Mouse (Mus musculus) splenic B cell, adult 2 months (primary cell): Measurements from ENCODE around the gene Efna5.

Source experiments
- DNase-seq: peaks from one replicate; pipeline ENCODE4 v3.0.0-alpha.2; 2011; ENCODE audit warnings: low read depth, low spot score
- H3K27me3 ChIP-seq: 2 replicates; pipeline ENCODE4 v1.6.1; 2012; ENCODE audit warnings: mild to moderate bottlenecking, low read length, moderate library complexity, mixed read lengths; ENCODE audit not compliant: control insufficient read depth, poor library complexity, insufficient read depth, severe bottlenecking
- H3K36me3 ChIP-seq: 2 replicates; pipeline ENCODE4 v1.6.1; 2012; ENCODE audit warnings: mild to moderate bottlenecking, low read length, moderate library complexity, mixed read lengths; ENCODE audit not compliant: control insufficient read depth, poor library complexity, insufficient read depth, severe bottlenecking

The Efna5 gene

GRCm38 (mm10) chr17:62664709-62665108, 216.4 kb downstream of the Efna5 start:
- Histone ChIP-seq H3K27me3 (no peaks in the 10 kb centered on the region), H3K36me3 (no peaks in the 10 kb centered on the region)
- DNase-seq: no peak

GRCm38 (mm10) chr17:62661801-62662200, 219.3 kb downstream of the Efna5 start:
- Histone ChIP-seq H3K27me3 (no peaks in the 10 kb centered on the region), H3K36me3 (no peaks in the 10 kb centered on the region)
- no peak for DNase-seq

GRCm38 (mm10) chr17:62659501-62660175, 221.5 kb downstream of the Efna5 start:
- Histone ChIP-seq H3K36me3 (no peaks in the 10 kb centered on the region), H3K27me3 (no peaks in the 10 kb centered on the region)
- DNase-seq: no peak

- DNase-seq: no peak
Measured at GRCm38 (mm10) chr17:62657832-62658630, 223.1 kb downstream of the Efna5 start.

GRCm38 (mm10) chr17:62657051-62657450, 224.1 kb downstream of the Efna5 start:
- no peaks in the 10 kb centered on the region for H3K27me3 ChIP-seq
- no peaks in the 10 kb centered on the region for H3K36me3 ChIP-seq
- DNase-seq: no peak

More at GRCm38 (mm10) chr17:62657832-62658630, 223.1 kb downstream of the Efna5 start:
- Histone ChIP-seq H3K36me3 (no peaks in the 10 kb centered on the region), H3K27me3 (no peaks in the 10 kb centered on the region)

- H3K27me3 ChIP-seq: no peaks in the 10 kb centered on the region
- H3K36me3 ChIP-seq: no peaks in the 10 kb centered on the region
- no peak for DNase-seq
Measured at GRCm38 (mm10) chr17:62656591-62656990, 224.5 kb downstream of the Efna5 start.

- no peaks in the 10 kb centered on the region for H3K27me3 ChIP-seq
- no peak for DNase-seq
Measured at GRCm38 (mm10) chr17:62655819-62656355, 225.2 kb downstream of the Efna5 start.

GRCm38 (mm10) chr17:62652451-62652850, 228.7 kb downstream of the Efna5 start:
- no peaks in the 10 kb centered on the region for H3K36me3 ChIP-seq
- no peak for DNase-seq
- H3K27me3 ChIP-seq: no peaks in the 10 kb centered on the region

More at GRCm38 (mm10) chr17:62655819-62656355, 225.2 kb downstream of the Efna5 start:
- no peaks in the 10 kb centered on the region for H3K36me3 ChIP-seq

- H3K27me3 ChIP-seq: no peaks in the 10 kb centered on the region
- no peaks in the 10 kb centered on the region for H3K36me3 ChIP-seq
- DNase-seq: no peak
Measured at GRCm38 (mm10) chr17:62651696-62652095, 229.4 kb downstream of the Efna5 start.

- Histone ChIP-seq H3K27me3 (no peaks in the 10 kb centered on the region), H3K36me3 (no peaks in the 10 kb centered on the region)
- no peak for DNase-seq
Measured at GRCm38 (mm10) chr17:62649293-62649950, 231.7 kb downstream of the Efna5 start.

GRCm38 (mm10) chr17:62646836-62647235, 234.3 kb downstream of the Efna5 start:
- Histone ChIP-seq H3K27me3 (no peaks in the 10 kb centered on the region), H3K36me3 (no peaks in the 10 kb centered on the region)
- no peak for DNase-seq

- H3K27me3 ChIP-seq: no peaks in the 10 kb centered on the region
- no peaks in the 10 kb centered on the region for H3K36me3 ChIP-seq
- no peak for DNase-seq
Measured at GRCm38 (mm10) chr17:62642447-62643145, 238.5 kb downstream of the Efna5 start.

- no peak for DNase-seq
- Histone ChIP-seq H3K27me3 (no peaks in the 10 kb centered on the region), H3K36me3 (no peaks in the 10 kb centered on the region)
Measured at GRCm38 (mm10) chr17:62640654-62641053, 240.5 kb downstream of the Efna5 start.

GRCm38 (mm10) chr17:62636896-62637295, 244.2 kb downstream of the Efna5 start:
- no peaks in the 10 kb centered on the region for H3K36me3 ChIP-seq

More at GRCm38 (mm10) chr17:62636896-62637295, 244.2 kb downstream of the Efna5 start:
- no peaks in the 10 kb centered on the region for H3K27me3 ChIP-seq
- no peak for DNase-seq
